Mouse (Mus musculus) testis, adult 2 months (tissue): Measurements from ENCODE around the gene Tlx2.

Experiments
- CTCF ChIP-seq: fragments of 200-500 bp; IDR thresholded peaks from 2 replicates; pipeline ENCODE4 v1.5.1; 2012; ENCODE audit warnings: low read depth, mild to moderate bottlenecking, inconsistent platforms, low read length, moderate library complexity; ENCODE audit not compliant: control insufficient read depth, insufficient read depth, insufficient replicate concordance
- POLR2A ChIP-seq: fragments of 200-500 bp; IDR thresholded peaks from 2 replicates; pipeline ENCODE4 v1.6.1; 2012; ENCODE audit warnings: low read depth, mild to moderate bottlenecking, inconsistent platforms, low read length, moderate library complexity; ENCODE audit not compliant: control insufficient read depth

GRCm38 (mm10) chr6:83019044-83019443 lies 51.0 kb downstream of the Tlx2 start:
- TF ChIP-seq CTCF (no peak), POLR2A (no peak)
